Mouse (Mus musculus) midbrain, embryonic 13.5 days (tissue): ENCODE results near the gene Cdr2l. TPM values are rescaled to one million over a fixed set of nuclear protein-coding genes. Genes with fewer than 3 reads are reported as not detected.

Experiments
- ATAC-seq: fragments of 200-750 bp; cut with Nextera tagmentation; 2 replicates; pipeline ENCODE4 v1.8.0; 2017; ENCODE audit warnings: mild to moderate bottlenecking, moderate TSS enrichment, moderate library complexity
- H3K27ac ChIP-seq: fragments of 300-500 bp; sonication (generic); 2 replicates; pipeline ENCODE4 v1.5.1; 2015; ENCODE audit warnings: inconsistent platforms, mild to moderate bottlenecking, moderate library complexity
- H3K27me3 ChIP-seq: fragments of 300-500 bp; sonication (generic); 2 replicates; pipeline ENCODE4 v1.6.1; 2015; ENCODE audit warnings: mild to moderate bottlenecking, inconsistent platforms
- H3K36me3 ChIP-seq: fragments of 300-500 bp; sonication (generic); 2 replicates; pipeline ENCODE4 v1.6.1; 2015; ENCODE audit warnings: mild to moderate bottlenecking, inconsistent platforms
- H3K4me1 ChIP-seq: fragments of 300-500 bp; sonication (generic); replicated peaks from 2 replicates; pipeline ENCODE4 v1.6.1; 2015; ENCODE audit warnings: inconsistent platforms
- H3K4me2 ChIP-seq: fragments of 300-500 bp; sonication (generic); replicated peaks from 2 replicates; pipeline ENCODE4 v1.6.1; 2015; ENCODE audit warnings: moderate library complexity, mild to moderate bottlenecking, inconsistent platforms
- H3K4me3 ChIP-seq: fragments of 300-500 bp; sonication (generic); replicated peaks from 2 replicates; pipeline ENCODE4 v1.5.1; 2015; ENCODE audit warnings: mild to moderate bottlenecking, inconsistent platforms
- H3K9ac ChIP-seq: fragments of 300-500 bp; sonication (generic); replicated peaks from 2 replicates; pipeline ENCODE4 v1.6.1; 2015; ENCODE audit warnings: mild to moderate bottlenecking, inconsistent platforms
- H3K9me3 ChIP-seq: fragments of 300-500 bp; sonication (generic); 2 replicates; pipeline ENCODE4 v1.6.1; 2016; ENCODE audit warnings: mild to moderate bottlenecking, inconsistent platforms
- WGBS: fragments of 180-500 bp; shearing (Covaris S2); methylation state at CpG from one replicate; pipeline ENCODE4 v1.1.7; 2015; 5-methylcytosine and 5-hydroxymethylcytosine counted together
- polyA plus RNA-seq: library from polyadenylated mRNA; unstranded; fragments of >200 nt; fragmentation: Nextera tagmentation; extraction: Ambion mirVana; gene quantifications from 2 replicates; pipeline ENCODE4 v1.2.1, GENCODE M21; 2015

The Cdr2l gene
- polyA plus RNA-seq, 1 experiment from 2014 or later: 27.1 TPM

DNA sequence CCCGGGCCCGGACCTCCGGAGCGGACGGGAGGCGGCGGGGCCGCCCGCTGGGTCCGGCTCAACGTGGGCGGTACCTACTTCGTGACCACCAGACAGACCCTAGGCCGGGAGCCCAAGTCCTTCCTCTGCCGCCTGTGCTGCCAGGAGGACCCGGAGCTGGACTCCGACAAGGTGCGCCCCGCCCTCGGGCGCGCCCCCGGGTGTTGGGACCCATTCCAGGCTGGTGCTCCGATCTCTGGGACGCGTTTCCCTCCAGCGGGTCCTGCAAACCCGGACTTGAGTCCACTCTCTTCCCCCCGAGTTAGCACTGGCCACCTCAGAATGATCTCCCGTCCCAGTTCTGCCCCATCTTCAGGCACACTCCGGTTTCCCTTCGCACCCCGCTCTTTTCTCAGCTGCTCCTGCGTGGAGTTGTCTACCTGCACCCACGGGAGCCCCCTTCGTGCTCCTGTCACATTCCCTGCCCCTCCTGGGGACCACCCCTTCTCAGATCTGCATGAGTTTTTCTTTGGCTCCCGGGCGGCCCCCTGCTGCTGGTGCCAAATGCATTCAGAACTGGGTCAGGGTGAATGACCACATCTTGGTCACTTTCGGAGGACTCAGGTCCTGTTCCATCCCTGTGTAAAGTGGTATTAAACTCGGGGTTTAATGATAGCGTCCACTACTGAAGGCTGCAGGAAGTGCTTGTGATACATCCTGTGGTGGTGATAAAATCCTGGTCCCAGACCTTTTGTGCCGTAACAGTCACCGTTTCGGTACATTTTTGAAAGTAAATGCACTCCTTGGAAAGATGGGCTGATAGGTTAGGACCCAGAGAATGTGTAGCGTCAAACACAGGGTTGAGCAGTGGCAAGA lies 38.8 kb downstream of the Cdr2l start:
- 3% methylated on average over 45 of the region's 45 CpGs for WGBS
- Histone ChIP-seq H3K27ac (peak overlapping the region; percentile 88), H3K27me3 (no peaks in the 10 kb centered on the region), H3K9ac (peak overlapping the region; percentile 95), H3K36me3 (peaks cover 41% of the 10 kb centered on the region), H3K4me3 (peak overlapping the region; percentile 95), H3K4me2 (peak overlapping the region; percentile 92), H3K4me1 (peaks cover 36% of the 10 kb centered on the region), H3K9me3 (no peaks in the 10 kb centered on the region)
- peak; percentile 80 for ATAC-seq

GRCm38 (mm10) chr11:115421328-115421727 lies 39.6 kb downstream of the Cdr2l start:
- no peak overlapping the region for H3K27ac ChIP-seq
- no peaks in the 10 kb centered on the region for H3K9me3 ChIP-seq
- H3K4me1 ChIP-seq: peaks cover 36% of the 10 kb centered on the region
- 71% methylated on average over 1 of the region's 1 CpGs for WGBS
- H3K27me3 ChIP-seq: no peaks in the 10 kb centered on the region
- peak overlapping the region; percentile 92 for H3K4me2 ChIP-seq
- H3K36me3 ChIP-seq: peaks cover 41% of the 10 kb centered on the region
- no peak for ATAC-seq
- H3K9ac ChIP-seq: no peak overlapping the region; the same call in 1 of the 2 replicates
- peak overlapping the region; percentile 95 for H3K4me3 ChIP-seq

- no peaks in the 10 kb centered on the region for H3K9me3 ChIP-seq
- no peak overlapping the region for H3K4me2 ChIP-seq
- no peak overlapping the region for H3K4me3 ChIP-seq
- H3K36me3 ChIP-seq: peaks cover 40% of the 10 kb centered on the region
- no peak for ATAC-seq
- no peaks in the 10 kb centered on the region for H3K27me3 ChIP-seq
- WGBS: 89% methylated on average over 16 of the region's 16 CpGs
- no peak overlapping the region for H3K9ac ChIP-seq
- H3K27ac ChIP-seq: no peak overlapping the region
- H3K4me1 ChIP-seq: peaks cover 36% of the 10 kb centered on the region
Observed at GRCm38 (mm10) chr11:115421972-115422371, 40.3 kb downstream of the Cdr2l start.

DNA sequence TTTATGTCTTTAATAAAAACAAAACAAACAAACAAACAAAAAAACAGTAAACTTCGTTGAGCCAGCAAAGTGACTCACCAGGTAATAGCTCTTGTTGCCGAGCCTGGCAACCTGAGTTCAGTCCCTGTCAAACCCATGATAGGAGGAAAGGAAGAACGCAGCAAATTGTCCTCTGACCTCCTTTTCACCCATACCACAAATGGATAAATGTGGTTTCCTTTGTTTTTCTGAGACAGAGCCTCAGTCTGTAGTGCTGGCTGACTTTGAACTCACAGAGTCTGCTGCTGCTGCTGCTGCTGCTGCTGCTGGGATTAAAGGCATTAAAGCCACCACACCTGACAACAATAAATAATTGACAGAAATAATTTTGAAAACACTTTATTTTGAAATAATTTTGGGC lies 41.4 kb downstream of the Cdr2l start:
- peaks cover 37% of the 10 kb centered on the region for H3K36me3 ChIP-seq
- ATAC-seq: no peak
- H3K4me1 ChIP-seq: peaks cover 44% of the 10 kb centered on the region

GRCm38 (mm10) chr11:115424666-115425065 lies 43.0 kb downstream of the Cdr2l start:
- Histone ChIP-seq H3K4me3 (no peak overlapping the region), H3K9ac (no peak overlapping the region), H3K27ac (no peak overlapping the region), H3K4me2 (no peak overlapping the region), H3K36me3 (peaks cover 49% of the 10 kb centered on the region), H3K27me3 (no peaks in the 10 kb centered on the region), H3K9me3 (no peaks in the 10 kb centered on the region), H3K4me1 (peaks cover 32% of the 10 kb centered on the region)
- no peak for ATAC-seq
- 89% methylated on average over 7 of the region's 7 CpGs for WGBS

More for the DNA sequence above, 41.4 kb downstream of the Cdr2l start:
- H3K27me3 ChIP-seq: no peaks in the 10 kb centered on the region
- no peaks in the 10 kb centered on the region for H3K9me3 ChIP-seq
- 89% methylated on average over 3 of the region's 3 CpGs for WGBS
- H3K9ac ChIP-seq: no peak overlapping the region
- H3K27ac ChIP-seq: no peak overlapping the region
- no peak overlapping the region for H3K4me3 ChIP-seq
- H3K4me2 ChIP-seq: no peak overlapping the region

DNA sequence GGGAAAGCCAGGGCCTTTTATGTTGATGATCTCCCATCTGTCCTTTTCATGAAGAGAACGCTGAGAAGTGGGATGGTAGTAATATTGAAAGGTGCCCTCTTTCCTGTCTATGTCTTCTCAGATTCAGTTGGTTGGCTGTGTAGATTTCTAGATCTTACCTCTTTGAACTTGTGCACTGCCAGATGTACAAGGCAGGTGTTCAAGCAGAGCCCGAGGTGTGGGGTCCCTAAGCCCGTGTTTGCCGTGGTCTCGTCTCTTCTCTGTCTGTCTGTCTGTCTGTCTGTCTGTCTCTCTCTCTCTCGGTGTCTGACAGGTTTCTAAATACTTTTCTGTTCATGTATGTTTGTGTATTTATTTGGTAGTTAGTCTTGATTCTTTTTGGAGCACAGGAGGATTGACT lies 44.0 kb downstream of the Cdr2l start:
- ATAC-seq: no peak
- Histone ChIP-seq H3K9ac (no peak overlapping the region), H3K4me3 (no peak overlapping the region), H3K9me3 (no peaks in the 10 kb centered on the region), H3K36me3 (peaks cover 59% of the 10 kb centered on the region), H3K4me1 (peaks cover 30% of the 10 kb centered on the region), H3K27ac (no peak overlapping the region), H3K4me2 (no peak overlapping the region), H3K27me3 (no peaks in the 10 kb centered on the region)
- WGBS: 94% methylated on average over 6 of the region's 6 CpGs

GRCm38 (mm10) chr11:115427482-115428331 lies 46.0 kb downstream of the Cdr2l start:
- Histone ChIP-seq H3K27ac (peak overlapping the region; percentile 71), H3K4me3 (no peak overlapping the region), H3K4me2 (peak overlapping the region; percentile 31), H3K9me3 (no peaks in the 10 kb centered on the region), H3K4me1 (peaks cover 12% of the 10 kb centered on the region), H3K9ac (no peak overlapping the region; the same call in 1 of the 2 replicates), H3K27me3 (no peaks in the 10 kb centered on the region), H3K36me3 (peaks cover 80% of the 10 kb centered on the region)
- 33% methylated on average over 20 of the region's 20 CpGs for WGBS
- peak; percentile 80 for ATAC-seq

- peaks cover 81% of the 10 kb centered on the region for H3K36me3 ChIP-seq
Observed at GRCm38 (mm10) chr11:115429307-115429706, 47.6 kb downstream of the Cdr2l start.

DNA sequence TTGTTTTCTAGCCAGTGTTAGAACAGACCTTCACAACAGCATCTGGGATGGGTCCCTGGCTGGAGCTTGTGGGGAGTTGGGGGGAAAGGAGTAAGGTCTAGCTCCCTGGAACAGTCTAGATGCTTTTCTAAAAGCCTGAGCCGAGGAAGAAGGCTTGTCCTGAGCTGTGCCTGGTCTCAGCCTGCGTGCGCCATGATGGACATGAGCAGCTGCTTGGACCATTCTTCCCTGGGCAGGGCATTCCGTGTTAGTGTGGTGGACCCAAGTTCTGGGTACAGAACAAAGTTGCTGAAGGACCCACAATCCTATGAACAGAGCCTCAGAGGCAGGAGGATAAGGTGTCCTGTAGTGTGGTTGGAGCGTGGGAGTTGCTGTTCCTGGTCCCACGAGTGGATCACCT lies 48.8 kb downstream of the Cdr2l start:
- H3K27ac ChIP-seq: no peak overlapping the region
- H3K27me3 ChIP-seq: no peaks in the 10 kb centered on the region
- H3K4me3 ChIP-seq: no peak overlapping the region
- no peaks in the 10 kb centered on the region for H3K9me3 ChIP-seq
- no peak for ATAC-seq
- H3K9ac ChIP-seq: no peak overlapping the region
- WGBS: 94% methylated on average over 6 of the region's 6 CpGs
- peaks cover 68% of the 10 kb centered on the region for H3K36me3 ChIP-seq
- no peak overlapping the region for H3K4me2 ChIP-seq
- H3K4me1 ChIP-seq: peaks cover 15% of the 10 kb centered on the region

More at GRCm38 (mm10) chr11:115429307-115429706, 47.6 kb downstream of the Cdr2l start:
- H3K4me2 ChIP-seq: no peak overlapping the region
- H3K27me3 ChIP-seq: no peaks in the 10 kb centered on the region
- H3K27ac ChIP-seq: no peak overlapping the region
- no peak overlapping the region for H3K9ac ChIP-seq
- no peaks in the 10 kb centered on the region for H3K9me3 ChIP-seq
- WGBS: 88% methylated on average over 7 of the region's 7 CpGs
- ATAC-seq: no peak
- no peak overlapping the region for H3K4me3 ChIP-seq
- peaks cover 12% of the 10 kb centered on the region for H3K4me1 ChIP-seq

DNA sequence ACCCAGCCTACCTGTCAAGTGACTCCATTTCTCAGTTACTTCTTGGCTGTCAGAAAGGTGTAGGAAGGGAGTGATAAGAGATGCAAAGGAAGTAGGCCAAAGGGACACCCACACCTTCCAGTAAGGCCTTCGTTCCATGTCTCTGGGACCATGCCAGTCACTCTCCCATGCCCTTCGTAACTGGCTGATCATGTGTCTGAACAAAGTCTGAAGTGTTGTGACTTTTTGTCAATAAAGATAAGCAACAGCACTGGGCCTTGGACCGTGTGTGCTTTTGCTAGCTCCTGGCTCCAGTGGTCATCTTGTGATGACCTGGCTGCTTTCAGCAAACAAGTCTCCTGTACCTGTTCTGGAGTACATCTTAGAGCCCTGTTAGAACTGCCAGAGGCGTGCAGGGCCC lies 51.1 kb downstream of the Cdr2l start:
- Histone ChIP-seq H3K4me1 (peaks cover 19% of the 10 kb centered on the region), H3K9ac (no peak overlapping the region), H3K27ac (no peak overlapping the region), H3K4me2 (no peak overlapping the region), H3K9me3 (no peaks in the 10 kb centered on the region), H3K36me3 (peaks cover 49% of the 10 kb centered on the region), H3K27me3 (no peaks in the 10 kb centered on the region), H3K4me3 (no peak overlapping the region)
- no peak for ATAC-seq
- 83% methylated on average over 4 of the region's 4 CpGs for WGBS

- WGBS: 83% methylated on average over 6 of the region's 6 CpGs
Observed at GRCm38 (mm10) chr11:115433342-115433741, 51.6 kb downstream of the Cdr2l start.

More at GRCm38 (mm10) chr11:115433342-115433741, 51.6 kb downstream of the Cdr2l start:
- Histone ChIP-seq H3K4me3 (no peak overlapping the region), H3K4me1 (peaks cover 16% of the 10 kb centered on the region), H3K4me2 (no peak overlapping the region), H3K9ac (no peak overlapping the region), H3K36me3 (peaks cover 49% of the 10 kb centered on the region), H3K27ac (no peak overlapping the region), H3K27me3 (no peaks in the 10 kb centered on the region), H3K9me3 (no peaks in the 10 kb centered on the region)
- ATAC-seq: no peak
